Mouse (Mus musculus) thymus, postnatal 25 days (tissue): ENCODE measurements around the gene Lck.

Experiments used
- DNase-seq: peaks from one replicate; pipeline ENCODE4 v3.0.0; 2022

Gene Lck

GRCm38 (mm10) chr4:129573430-129573829 is at the start of gene Lck:
Lck (minus strand) TSS chr4:129573641.
- DNase-seq, result peak; percentile 89

- DNase-seq, result no peak
Measured at GRCm38 (mm10) chr4:129622803-129623535, 49.5 kb upstream of the Lck start.

- no peak for DNase-seq
Measured at GRCm38 (mm10) chr4:129622120-129622802, 48.8 kb upstream of the Lck start.

- DNase-seq, result no peak
Measured at GRCm38 (mm10) chr4:129621283-129621841, 47.9 kb upstream of the Lck start.

- DNase-seq, result no peak
Measured at GRCm38 (mm10) chr4:129620419-129621282, 47.2 kb upstream of the Lck start.

- peak; percentile 95 for DNase-seq
Measured at GRCm38 (mm10) chr4:129618786-129619691, 45.6 kb upstream of the Lck start, which contains the start of gene Iqcc. Iqcc (minus strand) TSS chr4:129619099.

GRCm38 (mm10) chr4:129618031-129618430 is 44.6 kb upstream of the Lck start:
- DNase-seq, result no peak

- DNase-seq, result no peak
Measured at GRCm38 (mm10) chr4:129617121-129617641, 43.7 kb upstream of the Lck start.

- no peak for DNase-seq
Measured at GRCm38 (mm10) chr4:129616631-129617030, 43.2 kb upstream of the Lck start.

- no peak for DNase-seq
Measured at GRCm38 (mm10) chr4:129615801-129616290, 42.4 kb upstream of the Lck start.

- DNase-seq, result no peak
Measured at GRCm38 (mm10) chr4:129614093-129614492, 40.7 kb upstream of the Lck start, which contains the start of gene Dcdc2b. Dcdc2b (minus strand) TSS chr4:129614257.

- DNase-seq, result no peak
Measured at GRCm38 (mm10) chr4:129610472-129610871, 37.0 kb upstream of the Lck start.

- DNase-seq, result peak; percentile 84
Measured at GRCm38 (mm10) chr4:129610026-129610425, 36.6 kb upstream of the Lck start.

- DNase-seq, result peak; percentile 53
Measured at GRCm38 (mm10) chr4:129609139-129609631, 35.7 kb upstream of the Lck start.

GRCm38 (mm10) chr4:129608426-129609025 is 35.1 kb upstream of the Lck start:
- DNase-seq, result peak; percentile 87

- peak; percentile 85 for DNase-seq
Measured at GRCm38 (mm10) chr4:129600233-129601158, 27.1 kb upstream of the Lck start, which contains the start of the genes Eif3i and Tmem234. Eif3i (minus strand) TSS chr4:129600648. Tmem234 (plus strand) TSS chr4:129600668.

- DNase-seq, result no peak
Measured at GRCm38 (mm10) chr4:129588865-129589264, 15.4 kb upstream of the Lck start.

GRCm38 (mm10) chr4:129586943-129587342 is 13.5 kb upstream of the Lck start:
- DNase-seq, result no peak

GRCm38 (mm10) chr4:129585773-129586172 is 12.3 kb upstream of the Lck start:
- DNase-seq, result no peak
